Mouse (Mus musculus) liver, embryonic 14.5 days (tissue): ENCODE results near the gene Mrln.
A peak's percentile ranks its signal among the peaks of the same experiment; 100 is the strongest.

ENCODE experiments used
- CTCF ChIP-seq: IDR thresholded peaks from 2 replicates; pipeline ENCODE4 v1.5.1; 2016; ENCODE audit warnings: antibody characterized with exemption, low read depth, control low read depth
- EP300 ChIP-seq: IDR thresholded peaks from 2 replicates; pipeline ENCODE4 v1.6.1; 2016; ENCODE audit warnings: antibody characterized with exemption, low read depth

DNA sequence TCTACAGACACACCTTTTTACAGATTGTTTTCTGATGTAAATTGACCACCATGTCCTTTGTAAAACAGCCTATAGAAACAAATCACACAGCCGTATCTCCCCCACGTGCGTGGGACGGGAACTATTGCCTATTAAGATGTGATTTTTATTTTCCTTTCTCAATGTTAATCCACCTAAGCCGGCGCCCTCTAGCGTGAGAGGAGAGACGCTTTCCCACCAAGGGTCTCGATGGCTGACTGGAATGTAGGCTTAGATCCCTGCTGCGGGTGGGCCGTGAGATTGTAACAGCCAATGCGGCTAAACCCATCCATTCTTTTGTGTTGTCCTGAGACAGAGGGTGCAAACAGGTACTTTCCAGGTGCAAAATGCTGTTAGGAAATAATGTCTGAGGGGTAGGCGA lies 14.6 kb upstream of the Mrln start:
- TF ChIP-seq CTCF (peak; percentile 29), EP300 (no peak)
